Mouse (Mus musculus) brain, embryonic 14.5 days (tissue): ENCODE data around the gene Gm43517. TPM values are rescaled to one million over a fixed set of nuclear protein-coding genes. Genes with fewer than 3 reads are reported as not detected.
A peak's percentile ranks its signal among the peaks of the same experiment; 100 is the strongest.

Source experiments
- DNase-seq: peaks from one replicate; pipeline ENCODE4 v3.0.0-alpha.2; 2011; ENCODE audit warnings: low read depth
- CTCF ChIP-seq: fragments of 200-500 bp; IDR thresholded peaks from 2 replicates; pipeline ENCODE4 v1.5.1; 2012; ENCODE audit warnings: inconsistent platforms, mild to moderate bottlenecking, moderate library complexity, borderline replicate concordance; ENCODE audit not compliant: insufficient read depth, insufficient read length; ENCODE audit errors: extremely low read depth
- POLR2A ChIP-seq: fragments of 200-500 bp; IDR thresholded peaks from 2 replicates; pipeline ENCODE4 v1.6.1; 2012; ENCODE audit warnings: mild to moderate bottlenecking, inconsistent platforms, borderline replicate concordance; ENCODE audit not compliant: poor library complexity, insufficient read depth, insufficient read length, severe bottlenecking; ENCODE audit errors: extremely low read depth
- polyA plus RNA-seq: library from polyadenylated mRNA; depleted of rRNA; stranded (reverse); fragments of >200 nt; gene quantifications from 2 replicates; pipeline ENCODE4 v1.2.3, GENCODE M21; 2012; rRNA removed

Gene Gm43517
- polyA plus RNA-seq, 1 experiment = 1.5 TPM

- DNase-seq = peak; percentile 47
- TF ChIP-seq POLR2A (no peak), CTCF (no peak)
Observed at GRCm38 (mm10) chr12:49396776-49397175, 11.8 kb downstream of the Gm43517 start.

GRCm38 (mm10) chr12:49397443-49398162 is 12.6 kb downstream of the Gm43517 start:
- DNase-seq = peak; percentile 73
- TF ChIP-seq CTCF (no peak), POLR2A (no peak)

GRCm38 (mm10) chr12:49398163-49398540 is 13.2 kb downstream of the Gm43517 start:
- TF ChIP-seq CTCF (no peak), POLR2A (no peak)
- peak; percentile 75 for DNase-seq

- TF ChIP-seq POLR2A (no peak), CTCF (no peak)
Observed at GRCm38 (mm10) chr12:49398636-49399035, 13.7 kb downstream of the Gm43517 start.

GRCm38 (mm10) chr12:49399611-49400010 is 14.6 kb downstream of the Gm43517 start:
- peak; percentile 70 for DNase-seq
- no peak for TF ChIP-seq CTCF
- TF ChIP-seq POLR2A = no peak

More at GRCm38 (mm10) chr12:49398636-49399035, 13.7 kb downstream of the Gm43517 start:
- peak; percentile 72 for DNase-seq

GRCm38 (mm10) chr12:49400036-49400852 is 15.3 kb downstream of the Gm43517 start:
- peak; percentile 76 for DNase-seq
- TF ChIP-seq CTCF (no peak), POLR2A (no peak)

GRCm38 (mm10) chr12:49400853-49401118 is 15.8 kb downstream of the Gm43517 start:
- TF ChIP-seq CTCF = peak; percentile 2; the same call in 1 of the 2 replicates
- no peak for TF ChIP-seq POLR2A
- DNase-seq = no peak

- peak; percentile 95 for DNase-seq
- TF ChIP-seq POLR2A (no peak), CTCF (no peak)
Observed at GRCm38 (mm10) chr12:49401119-49401795, 16.3 kb downstream of the Gm43517 start.

- peak; percentile 72 for DNase-seq
- no peak for TF ChIP-seq POLR2A
- TF ChIP-seq CTCF = no peak
Observed at GRCm38 (mm10) chr12:49401796-49402130, 16.8 kb downstream of the Gm43517 start.

GRCm38 (mm10) chr12:49409833-49410232 is 24.9 kb downstream of the Gm43517 start:
- DNase-seq = peak; percentile 72

GRCm38 (mm10) chr12:49417963-49418362 is 33.0 kb downstream of the Gm43517 start:
- no peak for TF ChIP-seq POLR2A
- DNase-seq = no peak

More at GRCm38 (mm10) chr12:49409833-49410232, 24.9 kb downstream of the Gm43517 start:
- TF ChIP-seq CTCF (no peak), POLR2A (no peak)

Other genes with a start within 250 kb of the Gm43517 start
- 76.0 and 160 TPM in 2 replicates for gene Foxg1, start 2.5 kb upstream of the Gm43517 start, polyA plus RNA-seq